In genomic region chr7:123361229-123361980, GRCm38 (mm10) we compare ENCODE assay signal across 21 mouse cellular contexts.
"Had no signal": no experiment of that assay in that cellular context is flagged by ENCODE, and none has a peak within 500 bp of the region (broad histone marks: within the 10 kb centered on the region; RNA-seq: fewer than 3 reads in every experiment).

No protein-coding gene starts in this region.

- H3K27ac ChIP-seq: midbrain, embryonic 10.5 days; midbrain, embryonic 12.5 days; neural tube, embryonic 13.5 days; neural tube, embryonic 15.5 days; stomach, embryonic 15.5 days; stomach, postnatal 0 days had no signal

- H3K9me3 ChIP-seq: midbrain, embryonic 10.5 days; midbrain, embryonic 12.5 days; neural tube, embryonic 13.5 days; neural tube, embryonic 15.5 days; stomach, embryonic 15.5 days had no signal

- DNase-seq: lung, adult 18-20 months; lung, embryonic 14.5 days; lung, postnatal 10 days; lung, postnatal 4 days; midbrain, embryonic 14.5 days; retina, postnatal 1 day; right cerebral cortex, adult 18-20 months; right cerebral cortex, postnatal 25 days; right cerebral cortex, postnatal 4 days; spleen, adult 18-20 months; thymus, adult 2 months; thymus, postnatal 25 days; thymus, postnatal 4 days had no signal

- H3K36me3 ChIP-seq: midbrain, embryonic 12.5 days; neural tube, embryonic 13.5 days; neural tube, embryonic 15.5 days; stomach, embryonic 15.5 days had no signal

- H3K4me2 ChIP-seq: lung, embryonic 14.5 days; midbrain, embryonic 12.5 days; neural tube, embryonic 13.5 days; neural tube, embryonic 15.5 days; stomach, embryonic 15.5 days had no signal

- H3K4me3 ChIP-seq: midbrain, embryonic 10.5 days; midbrain, embryonic 12.5 days; myocyte; neural tube, embryonic 13.5 days; neural tube, embryonic 15.5 days; stomach, embryonic 15.5 days had no signal

- ATAC-seq: midbrain, embryonic 16.5 days had no signal

- H3K27me3 ChIP-seq: midbrain, embryonic 12.5 days; neural tube, embryonic 13.5 days; neural tube, embryonic 15.5 days; stomach, embryonic 15.5 days had no signal

- H3K9ac ChIP-seq: lung, embryonic 14.5 days; midbrain, embryonic 12.5 days; neural tube, embryonic 13.5 days; neural tube, embryonic 15.5 days; stomach, embryonic 15.5 days had no signal
